Mouse (Mus musculus) lung, postnatal 10 days (tissue): ENCODE measurements at regions not wholly inside any gene's neighbourhood (a gene's known extent, or its start where the extent isn't known, plus 50 kb on each side); places are given as distances from the start of the nearest gene placed in this dataset.

ENCODE experiments used
- DNase-seq: peaks from one replicate; pipeline ENCODE4 v3.0.0; 2021

GRCm38 (mm10) chr8:113190537-113190936 lies 444.9 kb upstream of the Mon1b start:
- DNase-seq = no peak

GRCm38 (mm10) chr8:113191537-113191936 lies 443.9 kb upstream of the Mon1b start:
- DNase-seq = no peak
